Mouse (Mus musculus): ENCODE measurements around the gene Spag6. TPM values are rescaled to one million over a fixed set of nuclear protein-coding genes. Genes with fewer than 3 reads are reported as not detected.

The Spag6 gene
- total RNA-seq, 2 experiments from 2014 or later, result 3.0 to 5.3 TPM

DNA sequence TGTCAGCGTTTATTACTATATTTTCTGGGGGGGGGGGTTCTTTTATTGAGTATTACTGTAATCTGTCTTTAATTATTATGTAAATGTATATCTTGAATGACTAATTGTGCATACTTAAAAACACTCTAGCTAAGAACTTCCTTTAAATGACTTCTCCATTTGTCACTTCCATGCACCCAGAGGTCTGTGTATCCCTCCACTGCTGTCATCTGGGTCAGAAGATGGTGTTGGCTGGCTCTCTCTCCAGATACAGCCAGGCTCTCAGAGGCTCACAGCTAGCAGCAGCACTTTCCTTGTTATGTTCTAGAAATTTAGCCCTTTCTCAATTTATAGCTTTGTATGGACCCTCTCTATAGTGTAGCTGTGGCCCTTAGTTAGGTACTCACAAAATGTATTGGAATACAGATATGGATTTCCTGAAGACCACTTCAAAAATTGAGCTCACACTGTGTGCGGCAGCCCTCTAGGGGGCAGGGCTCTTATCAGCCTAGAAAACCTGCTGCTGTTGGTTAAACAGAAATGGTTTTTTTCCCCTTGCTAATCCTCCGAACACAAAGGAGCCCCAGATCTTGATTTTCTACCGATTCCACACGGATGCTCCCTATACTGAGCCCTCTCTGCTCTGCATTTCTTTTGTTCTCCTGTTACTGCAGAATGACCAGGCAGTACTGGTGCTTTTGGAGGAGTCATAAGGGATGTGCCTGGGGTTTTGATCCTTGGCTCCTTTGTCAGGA, 40.7 kb downstream of the Spag6 start:
- no peak for DNase-seq

DNA sequence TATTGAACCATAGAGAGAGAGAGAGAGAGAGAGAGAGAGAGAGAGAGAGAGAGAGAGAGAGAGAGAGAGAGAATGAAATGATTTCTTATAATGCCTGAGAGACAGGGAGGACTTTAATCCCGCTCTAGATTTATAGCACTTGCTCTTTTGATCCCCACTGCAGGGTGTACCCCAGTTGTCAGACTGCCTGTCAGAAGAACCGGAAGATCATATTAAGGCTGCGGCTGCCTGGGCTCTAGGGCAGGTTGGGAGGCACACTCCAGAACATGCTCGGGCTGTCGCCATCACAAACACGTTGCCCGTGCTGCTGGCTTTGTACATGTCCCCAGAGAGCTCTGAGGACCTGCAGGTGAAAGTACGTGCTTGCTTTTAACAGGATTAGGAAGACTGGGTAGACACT, 43.2 kb downstream of the Spag6 start:
- no peak for DNase-seq

DNA sequence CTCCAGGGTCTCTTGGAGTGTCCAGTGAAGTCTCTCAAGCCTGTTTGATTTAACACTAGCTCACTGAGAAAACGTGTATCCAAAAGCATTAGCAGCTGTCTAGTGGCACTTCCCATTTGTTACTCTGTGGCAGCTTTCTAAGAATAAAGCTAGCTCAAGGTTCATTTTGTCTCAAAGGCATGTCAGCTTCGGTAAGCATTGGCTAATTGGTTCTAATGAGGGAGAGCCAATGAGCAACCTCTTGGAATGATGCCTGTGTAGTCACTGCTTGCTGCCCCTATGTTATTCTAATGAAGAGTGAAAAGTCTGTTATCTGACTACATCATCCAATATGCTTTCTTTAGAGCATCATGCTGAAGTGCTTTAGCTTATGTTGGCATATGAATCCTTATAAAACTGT, 45.4 kb downstream of the Spag6 start:
- no peak for DNase-seq

DNA sequence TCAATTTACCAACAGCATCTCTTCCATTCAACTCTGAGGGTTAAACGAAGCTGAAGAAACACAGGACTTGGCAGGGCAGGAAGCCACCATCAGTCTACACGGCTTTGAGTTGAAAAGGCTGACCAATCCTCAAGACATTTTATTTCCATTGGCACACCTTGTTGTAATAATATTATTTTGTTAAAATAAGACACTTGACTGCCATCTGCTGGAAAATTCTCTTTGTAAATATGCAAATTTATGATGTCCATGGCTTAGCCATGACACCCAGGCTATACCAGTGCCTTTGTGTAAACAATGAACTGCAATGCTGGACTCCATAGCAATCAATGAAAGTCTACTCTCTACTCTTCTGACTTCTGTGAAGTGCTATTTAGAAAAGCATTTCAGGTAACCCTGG, 62.3 kb downstream of the Spag6 start:
- DNase-seq, result no peak

DNA sequence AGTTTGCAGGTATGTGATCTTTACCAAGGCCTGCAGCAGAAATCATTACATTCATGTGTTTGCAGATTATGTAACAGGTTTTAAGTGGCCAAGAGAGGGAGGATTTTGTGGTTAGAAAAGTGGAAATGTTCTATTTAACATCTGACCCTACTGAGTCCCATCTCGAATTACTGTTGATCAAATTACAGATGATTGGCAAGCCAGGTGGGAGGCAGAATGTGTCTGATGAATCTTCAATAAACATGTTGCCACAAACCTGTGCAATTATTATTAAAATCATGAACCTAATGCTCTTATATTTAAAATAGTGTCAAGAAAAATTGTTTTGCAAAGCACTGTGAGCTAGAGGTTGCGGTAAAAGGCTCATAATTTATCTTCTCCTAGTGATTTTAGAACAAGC, 71.0 kb downstream of the Spag6 start:
- no peak for DNase-seq

DNA sequence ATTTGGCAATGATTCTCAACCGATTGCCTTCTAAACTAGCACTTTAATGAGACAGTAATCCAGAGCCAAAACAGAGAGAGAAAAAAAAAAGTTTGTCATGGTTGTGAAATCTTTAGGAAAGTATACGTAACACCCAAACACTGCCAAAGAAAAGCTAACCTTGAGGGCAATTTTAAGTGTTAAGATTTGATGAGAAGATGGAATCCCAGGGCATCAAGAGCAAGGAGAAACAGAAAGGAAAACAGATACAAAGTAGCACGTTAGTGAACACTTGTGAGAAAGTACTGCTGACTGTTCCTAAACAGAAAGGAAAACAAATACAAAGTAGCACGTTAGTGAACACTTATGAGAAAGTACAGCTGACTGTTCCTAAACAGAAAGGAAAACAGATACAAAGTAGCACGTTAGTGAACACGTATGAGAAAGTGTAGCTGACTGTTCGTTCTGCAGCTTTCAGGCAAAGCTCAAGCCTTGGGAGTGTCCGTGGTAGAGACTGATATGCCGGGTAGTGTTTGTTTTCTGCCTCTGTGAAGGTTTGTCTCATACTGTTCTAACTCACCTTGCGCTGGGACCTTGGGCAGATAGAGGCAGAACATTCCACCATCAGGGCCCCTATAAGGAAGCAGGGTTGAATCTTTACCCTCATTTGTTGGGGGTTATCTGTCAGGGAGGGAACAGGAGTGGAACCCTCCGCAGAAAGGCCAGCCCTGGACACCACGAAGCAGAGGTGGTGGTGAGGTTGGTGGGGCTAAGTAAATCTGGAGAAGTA, 71.8 kb downstream of the Spag6 start:
- no peak for DNase-seq

DNA sequence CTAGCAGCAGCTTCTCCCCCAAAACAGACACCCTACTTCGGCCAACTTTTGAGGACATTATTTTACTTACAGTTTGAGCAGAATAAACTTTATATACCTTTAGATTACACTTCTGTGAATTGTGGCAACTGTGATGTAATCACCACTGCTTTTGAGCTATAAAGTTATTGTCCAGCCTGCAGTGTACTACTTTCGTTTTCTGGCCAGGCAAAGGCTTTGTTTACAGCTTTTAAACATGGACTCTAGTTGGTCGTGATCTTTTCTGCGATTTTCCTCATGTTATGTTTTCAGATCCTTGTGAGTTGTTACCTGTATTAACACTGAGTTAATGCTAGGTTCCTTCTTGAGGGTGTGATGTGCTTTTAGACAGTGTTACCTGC, 72.6 kb downstream of the Spag6 start:
- no peak for DNase-seq

DNA sequence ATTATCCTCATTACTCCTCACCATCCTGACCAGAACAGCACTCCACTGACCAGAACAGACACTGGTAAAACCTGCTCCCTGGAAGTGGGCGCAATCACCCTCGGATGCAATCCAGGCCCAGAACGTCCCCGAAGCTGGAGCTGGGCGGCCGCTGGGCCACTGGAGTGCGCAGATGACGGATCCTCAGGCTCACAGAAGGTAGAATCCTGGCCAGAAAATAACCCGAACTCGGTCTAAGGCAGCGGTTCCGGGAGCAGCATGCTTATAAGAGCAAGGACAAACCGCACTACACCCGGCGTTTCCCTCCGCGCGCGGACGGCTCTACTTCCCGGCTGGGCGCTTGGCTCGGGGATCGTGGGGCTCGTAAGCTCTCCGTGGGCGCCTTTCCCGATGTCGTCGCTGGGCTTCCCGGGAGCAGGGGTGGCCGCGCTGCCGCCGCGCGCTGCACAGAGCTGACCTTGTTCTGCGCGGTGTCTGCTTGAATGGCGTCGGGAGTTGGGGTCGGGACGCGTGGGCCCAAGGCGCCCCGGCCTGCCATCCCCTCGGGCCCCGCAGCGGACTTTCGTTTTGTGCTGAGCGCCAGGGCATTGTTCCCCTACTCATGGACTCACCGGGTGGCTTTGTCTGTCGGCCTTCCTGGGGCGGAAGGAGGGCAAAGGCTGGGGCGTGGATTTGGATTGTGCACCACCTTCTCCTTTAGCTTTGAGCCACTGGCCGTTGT, 73.1 kb downstream of the Spag6 start:
- peak; percentile 70 to 74 for DNase-seq

DNA sequence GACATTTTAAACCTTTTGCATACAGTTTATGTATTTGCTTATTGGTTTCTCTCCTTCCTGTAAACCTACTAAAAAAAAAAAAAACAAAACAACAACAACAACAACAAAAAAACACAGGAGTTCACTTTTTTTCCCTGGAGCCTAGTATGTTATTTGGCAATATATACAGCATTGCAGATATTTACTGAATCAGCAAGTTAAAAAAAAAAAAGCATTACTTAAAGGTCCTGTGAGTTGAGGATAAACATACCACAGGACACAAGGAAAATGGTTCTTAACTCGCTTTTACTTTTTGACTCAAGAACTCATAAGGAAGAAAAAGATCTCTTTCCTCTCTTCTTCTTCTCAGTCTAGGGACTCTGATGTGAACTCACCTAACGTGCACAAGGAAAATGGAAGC, 74.6 kb downstream of the Spag6 start:
- DNase-seq, result no peak

DNA sequence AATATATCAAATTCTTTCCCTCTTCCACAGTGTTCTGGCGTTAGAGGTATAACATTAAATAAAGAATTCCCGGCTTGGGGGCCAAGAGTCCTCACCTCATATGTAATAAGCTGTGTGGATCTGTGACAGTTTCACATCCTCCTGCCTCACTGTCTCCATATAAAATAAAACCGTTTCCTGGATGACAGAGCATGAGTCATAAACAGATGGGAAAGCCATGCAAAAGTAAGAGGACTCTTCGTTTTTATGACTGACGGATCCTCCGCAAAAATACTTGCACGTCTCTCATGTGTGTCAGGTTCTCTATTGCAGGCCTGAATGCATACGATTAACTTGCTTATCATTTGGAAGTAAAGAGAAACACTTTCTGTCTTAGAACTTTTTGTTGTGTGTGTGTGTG, 78.6 kb downstream of the Spag6 start:
- DNase-seq, result no peak

DNA sequence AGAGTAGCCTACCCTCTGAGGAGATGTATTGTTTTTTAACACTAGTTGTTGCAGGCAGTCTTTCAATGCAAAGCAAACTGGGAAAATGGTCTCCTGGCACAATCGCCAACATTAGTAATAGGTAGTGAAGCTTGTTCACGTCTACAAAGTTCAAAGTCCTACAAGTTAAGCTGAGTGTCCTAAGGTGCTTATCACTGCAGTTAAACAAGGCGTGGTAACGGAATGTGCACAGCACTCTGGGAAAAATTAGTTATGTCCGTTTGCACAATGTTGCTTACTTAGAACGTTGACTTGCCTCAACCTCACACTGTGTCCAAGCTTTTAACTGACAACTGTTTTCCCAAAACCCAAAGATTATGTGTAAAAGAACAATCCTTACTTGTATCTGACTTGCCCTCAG, 80.5 kb downstream of the Spag6 start:
- DNase-seq, result no peak

DNA sequence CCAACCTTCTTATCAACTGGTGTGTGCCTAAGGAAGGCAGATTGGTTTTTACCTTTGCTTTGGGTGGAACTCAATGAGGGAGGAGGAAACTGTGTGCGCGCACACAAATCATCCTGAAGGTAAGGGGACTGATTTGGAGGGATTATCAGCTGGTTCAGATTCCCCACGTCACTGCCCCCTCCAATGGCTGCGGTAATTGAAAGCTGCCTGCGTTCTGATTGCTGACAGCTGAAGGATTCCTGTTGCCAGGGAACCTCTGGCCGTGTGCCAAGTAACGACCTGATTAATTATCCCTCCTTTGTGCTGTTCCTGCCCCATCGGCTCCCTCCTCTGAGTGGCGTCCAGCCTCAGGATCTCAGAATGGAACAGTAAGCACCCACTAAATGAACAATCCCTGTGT, 84.4 kb downstream of the Spag6 start:
- DNase-seq, result peak; percentile 48 to 56

DNA sequence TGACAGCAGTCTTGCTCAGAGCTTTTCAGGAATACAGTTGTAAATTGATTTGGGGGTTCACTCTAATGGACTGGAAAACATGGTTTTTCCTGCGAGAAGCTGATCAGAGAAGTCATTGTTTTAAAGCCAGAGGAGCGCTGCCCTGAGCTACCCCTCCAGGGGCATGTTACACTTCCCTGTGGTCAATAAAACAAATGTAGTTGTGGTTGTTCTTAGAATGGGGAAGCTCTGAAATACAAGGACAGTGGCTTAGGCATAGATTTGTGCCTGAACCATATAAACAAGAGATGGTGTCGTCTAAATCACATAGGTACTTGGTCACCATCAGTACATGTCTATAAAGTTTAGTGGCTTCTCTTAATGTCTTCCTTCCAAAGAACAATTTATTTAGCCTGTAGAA, 86.0 kb downstream of the Spag6 start:
- DNase-seq, result no peak

DNA sequence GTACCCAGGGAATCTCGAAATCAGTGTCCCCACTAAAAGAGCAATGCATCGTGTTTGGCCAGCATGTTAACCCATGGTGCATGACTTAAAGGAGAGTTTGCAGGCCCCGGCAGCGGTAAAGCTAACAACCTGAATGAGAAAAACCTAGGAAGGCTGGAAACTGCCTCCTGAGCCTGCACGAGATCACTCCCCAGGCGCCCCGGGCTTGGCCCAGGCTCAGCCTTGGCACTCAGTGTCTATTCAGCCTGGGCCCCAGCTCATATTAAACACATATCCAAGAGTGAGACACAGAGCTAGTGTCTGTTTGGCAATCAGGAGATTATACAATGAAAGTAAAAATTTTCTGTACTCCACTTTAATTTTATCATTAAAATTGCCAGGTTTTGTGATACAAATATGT, 87.5 kb downstream of the Spag6 start:
- no peak for DNase-seq

DNA sequence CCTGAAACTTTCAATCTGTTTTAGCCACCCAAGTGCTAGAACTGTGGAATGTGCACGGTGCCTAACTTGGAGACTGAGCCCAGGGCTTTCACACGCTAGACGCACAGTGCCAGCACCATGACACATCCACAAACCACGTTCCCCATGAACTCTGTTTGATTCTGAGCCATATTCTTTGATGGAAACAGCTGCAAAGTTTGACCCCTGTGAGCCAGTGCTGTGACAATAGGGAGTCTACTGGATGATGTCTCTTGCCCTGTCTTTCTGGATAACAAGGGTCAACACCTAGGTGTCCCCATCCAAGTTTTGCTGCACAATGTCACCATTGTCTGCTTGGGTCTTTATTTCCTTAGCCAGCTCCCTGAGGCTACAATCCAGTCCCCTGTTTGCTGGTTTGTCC, 100.4 kb downstream of the Spag6 start:
- DNase-seq, result no peak

DNA sequence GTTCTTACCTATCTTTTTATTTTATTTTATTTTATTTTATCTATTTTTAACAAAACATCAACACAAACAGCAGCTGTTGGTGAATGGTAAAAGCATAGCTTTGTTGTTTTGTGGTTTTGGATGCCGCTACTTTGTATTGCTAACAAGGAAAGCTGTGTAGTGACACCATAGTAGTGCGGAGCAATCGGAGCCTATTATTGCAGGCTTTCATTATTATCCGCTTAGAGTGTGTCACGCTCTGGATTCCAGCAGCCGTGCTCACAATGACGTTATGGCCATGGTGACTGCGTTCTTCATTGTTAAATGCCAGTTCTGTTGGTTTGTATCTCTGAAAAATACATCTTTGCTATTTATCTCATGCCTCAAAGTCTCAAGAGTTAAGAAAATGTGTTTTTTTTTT, 103.9 kb downstream of the Spag6 start:
- DNase-seq, result no peak

DNA sequence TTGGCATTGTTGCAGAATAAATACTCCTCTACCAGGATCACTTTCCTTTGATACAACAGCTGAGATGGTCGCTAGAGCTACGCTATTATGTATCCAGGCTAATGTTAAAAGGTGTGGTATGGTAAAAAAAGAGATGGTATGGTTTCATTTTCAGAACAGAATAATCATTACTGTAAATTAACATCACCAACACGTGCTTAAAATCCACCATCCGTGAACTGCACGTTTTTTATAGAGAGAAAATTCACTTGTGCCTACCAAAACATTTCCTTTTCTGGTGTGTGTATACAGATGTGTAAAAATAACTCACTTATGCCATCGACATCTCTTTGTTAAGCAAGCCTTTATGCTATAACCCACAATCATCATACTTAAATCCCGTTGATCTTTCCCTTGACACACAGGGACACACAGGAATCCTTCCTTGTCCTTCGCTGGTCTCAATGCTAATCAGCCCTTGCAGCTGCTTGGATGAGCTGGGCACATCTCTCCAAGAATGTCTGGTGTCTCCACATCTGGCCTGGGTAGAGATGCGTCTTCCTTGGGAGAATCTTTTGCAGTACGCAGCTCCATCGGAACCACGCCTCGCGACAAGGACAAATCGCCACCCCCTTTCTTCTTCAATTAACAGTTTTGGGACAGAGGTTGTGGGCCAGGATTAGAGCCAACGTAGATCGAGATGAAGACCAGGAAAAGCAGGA, 105.6 kb downstream of the Spag6 start:
- no peak for DNase-seq

Other genes starting within 250 kb of the Spag6 start
- 100 to 1,000 TPM; 103 to 112 TPM for gene Commd3, start 21.6 kb upstream of the Spag6 start, total RNA-seq (2021)
- gene Bmi1, start 17.0 kb upstream of the Spag6 start, total RNA-seq (2021), result 10 to 100 TPM; 58.4 to 67.5 TPM